Mouse (Mus musculus): ENCODE measurements around the gene Hprt.

The Hprt gene

DNA sequence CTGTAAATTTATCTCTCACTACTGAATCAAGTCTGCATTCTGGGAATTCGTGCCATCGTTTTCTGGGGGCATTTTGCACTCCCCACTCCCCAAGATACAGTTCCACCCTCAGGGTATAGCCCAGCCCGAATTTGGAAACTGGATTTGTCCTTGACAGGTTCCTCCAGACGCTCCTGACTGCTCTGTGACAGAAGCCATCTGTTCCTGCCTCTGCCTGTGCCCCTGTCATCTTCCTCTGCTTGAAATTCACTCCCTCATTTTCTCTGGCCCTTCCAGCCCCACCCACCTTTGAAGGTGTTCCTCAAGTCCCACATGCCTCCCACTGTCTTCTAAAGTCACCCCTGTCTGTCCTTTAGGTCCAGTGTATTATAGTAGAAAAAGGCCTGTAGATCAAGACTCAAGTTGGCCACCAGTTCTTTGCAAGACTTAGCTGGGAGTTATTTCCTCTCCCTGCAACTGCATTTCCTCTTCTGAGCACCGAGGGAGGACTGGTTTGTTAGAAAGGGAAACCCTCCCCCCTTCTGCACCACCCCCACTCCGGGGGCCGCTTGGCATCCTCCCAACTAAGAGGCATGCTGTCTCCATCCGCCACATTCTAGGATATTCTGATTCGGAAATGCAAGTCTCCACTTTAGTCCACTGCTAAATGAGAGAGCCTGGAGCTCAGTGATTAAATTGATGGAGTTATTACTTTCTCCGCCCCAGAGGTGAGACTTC is 57.4 kb downstream of the Hprt start:
- peak; percentile 95 for DNase-seq

DNA sequence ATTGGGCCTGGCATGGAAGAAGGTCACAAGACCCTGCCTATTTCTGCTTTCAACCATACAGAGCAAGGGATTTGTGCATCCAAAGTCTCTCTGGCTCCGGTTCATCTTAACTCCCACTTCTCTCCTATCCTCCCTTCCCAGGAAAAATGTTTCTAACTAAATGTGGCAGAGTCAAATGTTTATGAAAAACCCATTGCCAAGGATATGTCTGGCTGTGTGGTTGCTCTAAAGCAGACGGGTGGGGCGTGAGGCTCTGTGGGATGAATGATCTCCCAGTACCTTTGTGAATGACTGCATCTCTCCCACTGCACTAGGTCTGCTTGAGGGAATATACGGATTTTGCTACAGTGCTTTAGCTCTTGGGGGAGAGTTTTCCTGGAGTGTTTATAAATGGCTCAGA is 58.1 kb downstream of the Hprt start:
- DNase-seq = no peak

DNA sequence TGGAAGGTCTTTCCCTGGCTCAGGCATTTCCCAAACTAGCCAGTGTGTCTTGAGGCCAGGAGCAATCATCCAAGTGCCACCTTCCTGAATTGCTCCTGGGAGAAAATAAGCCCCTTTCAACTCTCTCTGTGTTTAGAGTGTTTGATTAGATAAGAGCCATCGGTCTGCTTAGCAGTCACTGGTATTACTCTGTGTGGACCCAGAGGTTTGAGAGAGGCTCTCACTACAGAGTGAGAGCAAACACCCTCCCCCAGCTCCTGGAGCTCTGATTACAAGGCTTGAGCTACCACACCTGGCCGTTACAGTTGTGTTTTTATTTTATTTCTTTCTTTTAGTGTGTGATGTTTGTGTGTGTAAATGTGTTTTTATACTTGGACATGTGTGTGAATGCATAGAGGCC is 59.0 kb downstream of the Hprt start:
- no peak for DNase-seq

DNA sequence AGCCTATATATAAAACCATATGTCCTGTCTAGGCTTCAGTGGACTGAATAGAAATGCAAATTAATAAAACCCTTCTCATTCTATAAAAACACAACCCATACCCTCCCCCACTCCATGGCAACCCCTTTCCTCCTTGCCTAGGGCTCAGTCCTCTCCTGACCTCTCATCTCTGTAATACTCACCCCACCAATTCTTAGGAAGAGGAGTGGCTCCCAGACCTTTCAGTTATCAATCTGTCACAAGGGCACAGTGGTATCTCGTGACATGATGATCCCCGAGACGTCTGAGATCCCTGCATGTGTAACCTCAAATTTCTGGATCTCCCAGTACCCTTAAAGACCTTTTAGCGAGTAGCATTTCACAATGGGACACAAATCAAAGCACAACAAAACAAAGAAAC is 61.3 kb downstream of the Hprt start:
- DNase-seq = no peak

DNA sequence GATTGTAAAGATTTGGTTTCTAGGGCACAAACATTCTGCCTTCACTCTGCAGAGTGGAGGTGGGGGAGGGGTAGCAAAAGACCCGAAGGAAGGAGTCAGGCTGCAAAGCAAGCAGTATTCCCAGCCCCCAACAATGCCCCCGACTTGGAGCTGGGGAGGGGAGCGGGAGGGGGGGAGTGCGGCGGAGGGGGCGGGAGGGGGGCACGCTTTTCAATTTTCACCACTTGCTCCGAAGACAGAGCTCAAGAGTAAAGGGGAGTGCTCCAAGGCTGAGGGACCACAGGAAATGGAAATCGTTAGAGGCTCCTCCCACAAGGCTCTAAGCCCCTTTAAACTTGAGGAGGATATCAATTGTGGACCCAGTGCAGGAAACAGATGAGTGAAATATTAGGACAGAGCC is 62.4 kb downstream of the Hprt start:
- DNase-seq = no peak

DNA sequence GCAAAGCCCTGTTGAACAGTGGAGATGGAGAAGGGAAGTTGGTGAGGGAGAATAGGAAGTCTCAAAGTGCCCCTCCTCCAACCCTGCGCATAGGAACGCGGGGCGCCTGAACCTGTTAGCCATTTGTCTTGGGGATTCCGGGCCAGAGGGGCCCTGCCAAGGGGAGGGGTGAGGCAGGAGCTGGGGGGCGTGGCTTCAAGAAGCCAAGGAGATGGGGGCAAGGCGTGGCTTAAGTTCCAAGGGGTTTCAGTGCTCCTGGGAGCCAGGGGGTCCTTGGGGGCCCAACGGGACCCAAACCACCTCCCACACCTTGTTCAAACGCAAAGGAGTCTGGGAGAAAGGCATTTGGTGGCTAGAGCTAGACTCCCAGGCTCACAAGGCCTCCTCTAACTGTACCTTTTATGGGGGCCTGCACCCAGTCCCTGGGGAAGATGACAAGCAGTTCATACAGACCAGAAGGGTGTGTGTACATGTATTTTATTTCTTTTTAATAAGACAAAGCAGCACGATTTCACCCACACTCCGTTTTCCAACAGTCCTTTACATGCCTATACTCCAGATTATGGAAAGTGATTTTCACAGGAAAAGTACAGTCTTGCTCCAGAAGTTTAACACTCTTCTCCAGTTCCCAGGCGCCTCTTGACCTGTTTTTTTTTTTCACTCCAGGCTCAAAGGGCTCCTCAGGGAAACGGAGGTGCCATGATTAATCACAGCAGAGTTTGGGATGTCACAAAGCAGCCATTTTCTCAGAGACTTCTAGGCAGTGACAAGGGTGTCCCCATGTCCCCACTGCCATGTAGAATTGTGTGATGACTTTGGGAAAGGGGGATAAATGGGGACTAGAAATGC is 64.9 kb downstream of the Hprt start:
- peak; percentile 88 for DNase-seq

DNA sequence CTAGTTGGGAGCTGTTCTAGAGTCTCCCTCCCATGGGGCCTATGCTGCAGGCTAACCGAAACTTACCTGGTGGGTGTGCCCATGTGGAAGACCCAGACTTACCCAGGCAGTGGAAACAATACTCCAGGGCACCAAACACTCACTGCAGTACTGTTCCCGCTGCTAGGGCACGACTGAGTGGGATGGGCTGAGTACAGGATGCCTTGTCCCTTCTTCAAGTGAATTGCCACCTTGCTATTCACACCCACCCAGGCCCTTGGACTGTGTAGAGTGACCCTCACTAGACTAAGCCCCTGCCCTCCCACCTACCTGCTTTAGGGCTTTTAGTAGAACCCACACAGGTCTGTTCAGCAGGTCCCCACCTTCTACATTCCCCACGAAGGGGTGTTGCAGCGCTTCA is 65.9 kb downstream of the Hprt start:
- DNase-seq = peak; percentile 86

DNA sequence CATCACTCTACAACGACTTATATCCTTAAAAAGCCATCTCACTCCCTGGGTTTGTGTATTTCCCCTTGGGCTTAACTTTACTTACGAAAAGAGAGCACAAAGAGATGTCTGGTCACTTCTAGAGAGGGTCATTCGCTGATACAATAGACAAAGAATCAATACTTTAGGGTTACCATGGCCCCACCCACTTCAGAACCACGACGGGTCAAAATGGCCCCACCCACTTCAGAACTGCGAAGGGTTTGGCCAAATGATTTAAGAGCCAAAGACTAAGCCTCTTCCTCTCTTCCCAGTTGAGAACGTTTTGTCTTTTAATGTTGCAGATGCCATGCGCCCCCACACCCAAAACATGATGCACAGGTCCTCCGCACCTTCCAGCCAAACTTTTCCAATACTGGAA is 67.8 kb downstream of the Hprt start:
- DNase-seq = no peak

DNA sequence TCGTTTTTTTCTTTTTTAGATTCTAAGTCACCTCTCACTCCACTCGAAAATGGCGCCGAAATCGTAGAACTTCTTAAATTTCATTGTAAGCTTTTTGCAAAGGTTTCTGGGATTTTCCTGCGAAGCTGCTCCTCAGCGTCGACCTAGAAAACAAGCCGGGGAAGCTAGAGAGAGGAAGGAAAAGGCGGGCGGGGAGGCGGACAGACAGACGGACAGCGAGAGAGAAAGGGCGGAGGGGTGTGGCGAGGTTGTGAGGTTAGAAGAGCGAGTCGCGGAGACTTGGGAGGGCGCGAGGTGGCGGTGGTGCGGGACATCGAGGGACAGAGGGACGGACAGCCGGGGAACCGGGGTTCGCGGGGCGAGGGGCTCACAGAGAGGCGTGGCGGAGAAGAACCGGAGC is 68.7 kb downstream of the Hprt start:
- DNase-seq = peak; percentile 95

DNA sequence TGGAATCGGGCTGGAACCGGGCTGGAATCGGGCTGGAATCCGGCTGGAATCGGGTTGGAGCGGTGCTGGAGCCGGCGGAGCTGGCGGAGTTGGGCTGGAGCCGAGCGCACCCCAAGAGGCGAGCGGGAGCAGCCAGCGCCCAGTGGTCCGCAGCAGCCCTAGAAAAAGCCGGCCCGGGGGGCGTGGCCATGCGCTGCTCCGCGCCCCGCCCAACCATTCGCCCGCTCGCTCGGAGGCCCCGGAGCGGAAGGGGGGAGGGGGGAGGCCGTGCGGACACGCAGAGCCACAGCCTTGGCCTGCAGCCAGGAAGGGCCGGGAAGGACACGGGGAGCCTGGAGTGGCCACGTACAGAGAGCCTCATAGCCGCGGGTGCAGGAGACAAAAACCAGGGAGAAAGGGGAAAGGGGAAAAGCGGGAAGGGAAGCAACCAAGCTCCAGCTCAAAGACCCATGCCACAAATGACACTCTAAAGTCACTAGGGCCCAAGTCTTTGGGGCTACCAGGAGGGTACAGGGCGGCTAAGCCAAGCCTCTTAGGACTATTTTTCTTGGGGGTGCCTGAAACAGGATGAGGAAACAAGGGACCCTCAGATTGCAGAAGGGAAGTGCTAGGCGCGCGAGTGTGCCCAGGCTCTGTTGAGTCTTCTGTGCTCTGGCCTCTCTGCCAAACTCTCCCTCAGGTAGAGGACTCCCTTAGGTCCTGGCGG is 69.3 kb downstream of the Hprt start:
- peak; percentile 99 for DNase-seq

DNA sequence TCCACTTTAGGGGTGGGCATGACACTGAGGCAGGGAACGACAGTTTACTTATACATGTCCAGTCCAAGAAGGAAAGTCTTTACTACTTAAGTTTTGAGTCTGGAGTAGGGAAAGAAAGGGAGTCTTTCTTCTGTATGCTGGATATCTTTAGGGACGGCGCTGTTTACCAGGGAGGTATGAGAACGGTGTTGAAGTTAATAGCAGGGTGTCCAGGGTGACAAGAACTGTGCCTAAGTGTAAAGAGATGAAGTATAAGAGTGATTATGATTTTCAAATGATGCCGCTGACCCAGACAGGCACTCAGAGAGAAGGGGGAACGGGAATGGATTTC is 69.8 kb downstream of the Hprt start:
- DNase-seq = no peak

DNA sequence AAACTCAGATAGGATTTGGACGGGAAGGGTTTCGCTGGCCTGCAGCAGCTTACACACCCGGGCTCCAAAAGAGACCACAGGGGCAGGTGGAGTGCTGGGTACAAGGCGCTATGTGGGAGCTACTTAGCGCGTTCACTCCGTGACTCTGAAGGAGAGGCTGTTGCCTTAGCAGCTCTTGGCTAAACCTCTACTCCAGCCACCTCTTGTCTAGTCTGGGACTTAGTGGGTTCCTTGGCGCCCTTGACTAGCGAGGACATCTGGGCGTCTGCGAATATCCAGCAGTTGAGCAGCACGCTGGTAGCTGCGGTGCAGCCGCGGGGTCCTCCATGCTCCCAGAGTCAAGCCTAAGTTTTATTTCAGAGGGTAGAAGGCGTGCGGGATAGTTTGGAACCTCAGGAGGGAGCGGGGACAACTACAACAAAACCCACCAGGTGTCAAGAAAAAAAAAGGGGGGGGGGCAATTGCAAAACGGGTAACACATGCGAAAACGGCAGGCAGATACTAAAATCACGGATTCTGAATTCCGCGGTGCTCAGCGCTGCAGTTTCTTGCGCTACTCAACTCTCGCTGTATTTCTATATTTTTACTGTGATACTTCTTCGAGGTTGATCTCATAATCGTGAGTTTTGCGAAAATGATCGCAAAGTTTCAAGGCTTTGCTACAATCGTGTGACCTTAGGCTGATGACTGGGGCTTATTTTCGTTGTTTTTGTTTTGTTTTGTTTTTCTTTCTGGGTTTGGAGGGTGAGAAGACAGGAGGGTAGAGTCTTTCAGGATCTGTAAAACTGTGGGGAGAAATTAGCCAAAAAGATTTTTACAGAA is 70.7 kb downstream of the Hprt start:
- DNase-seq = no peak

DNA sequence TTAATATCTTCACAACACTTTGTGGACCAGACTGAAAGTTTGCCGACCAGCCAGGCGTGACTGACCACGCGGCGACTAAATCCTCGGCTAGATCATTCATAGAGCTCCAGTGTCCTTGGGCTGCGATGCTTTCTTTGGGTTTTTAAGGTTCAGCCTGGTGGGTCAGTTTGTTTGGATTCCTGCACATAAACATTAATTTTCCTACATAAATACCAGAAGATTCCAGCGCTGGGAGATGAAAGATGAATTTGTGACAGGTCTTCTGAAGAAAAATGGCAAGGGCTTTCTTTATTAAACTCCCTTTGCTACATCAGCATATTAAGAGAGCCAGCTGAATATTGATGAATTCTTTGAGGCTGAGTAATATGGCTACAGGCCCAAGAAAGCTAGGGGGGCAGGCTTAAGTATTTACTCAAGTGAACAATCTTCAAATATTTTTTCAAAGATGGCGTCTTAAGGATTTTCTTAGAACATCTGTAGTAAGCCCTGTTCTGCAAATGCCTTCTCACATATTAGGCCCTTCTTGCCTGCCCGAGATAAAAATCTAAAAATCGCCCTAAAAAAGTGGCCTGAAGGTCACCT is 71.6 kb downstream of the Hprt start:
- no peak for DNase-seq

DNA sequence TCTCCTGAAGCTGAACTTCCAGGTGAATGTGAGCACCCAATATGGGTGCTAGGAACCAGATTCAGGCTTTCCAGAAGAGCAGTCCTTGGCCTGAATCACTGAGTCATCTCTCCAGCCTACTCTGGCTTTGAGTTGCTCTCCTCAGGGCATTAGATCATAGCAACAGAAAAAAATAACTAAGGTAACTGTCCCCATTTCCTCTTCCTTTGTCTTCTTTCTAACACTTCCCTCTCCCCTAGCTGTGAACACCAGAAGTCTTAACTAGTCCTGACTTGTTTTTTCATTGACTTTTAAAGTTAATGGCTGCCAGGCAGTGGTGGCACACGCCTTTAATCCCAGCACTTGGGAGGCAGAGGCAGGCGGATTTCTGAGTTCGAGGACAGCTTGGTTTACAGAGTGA is 76.5 kb downstream of the Hprt start:
- DNase-seq = no peak

All from heart, adult 11 months (tissue).